Mouse (Mus musculus): ENCODE results near the gene 9530053A07Rik. TPM values are rescaled to one million over a fixed set of nuclear protein-coding genes. Genes with fewer than 3 reads are reported as not detected.
"Not testable (repeated sequence)": the region's sequence is repeated elsewhere in the genome, so short reads cannot be mapped to it uniquely, and the experiment has no call there.

Gene 9530053A07Rik
- polyA plus RNA-seq, 1 experiment from 2014 or later: 0.06 TPM

GRCm38 (mm10) chr7:28151584-28152221 is 22.4 kb downstream of the 9530053A07Rik start:
- 20% methylated on average over 13 of the region's 13 CpGs for WGBS
- no peak for DNase-seq (ENCODE audit: low spot score)
- H3K36me3 ChIP-seq: no peaks in the 10 kb centered on the region

DNA sequence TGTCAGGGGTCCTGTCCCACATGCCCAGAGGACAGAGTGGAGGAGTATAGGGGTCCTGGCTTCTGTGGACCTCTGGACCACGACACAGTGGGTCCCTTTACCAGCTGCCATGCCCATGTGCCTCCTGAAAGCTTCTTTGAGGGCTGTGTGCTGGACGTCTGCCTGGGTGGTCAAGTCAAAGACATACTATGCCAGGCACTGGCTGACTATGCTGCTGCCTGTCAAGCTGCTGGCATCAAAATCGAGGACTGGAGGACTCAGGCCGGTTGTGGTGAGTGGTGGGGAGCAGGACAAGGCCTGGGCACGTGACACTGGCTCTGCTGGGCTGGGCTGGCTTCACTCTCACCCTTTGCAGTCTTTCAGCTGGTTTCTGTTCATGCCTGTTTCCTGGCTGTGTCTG is 24.3 kb downstream of the 9530053A07Rik start:
- H3K9me3 ChIP-seq; H3K4me1 ChIP-seq; DNase-seq (ENCODE audit: low spot score); H3K36me3 ChIP-seq; H3K4me3 ChIP-seq; H3K27ac ChIP-seq: not testable (repeated sequence)
- WGBS: 37% methylated on average over 5 of the region's 5 CpGs
- H3K27me3 ChIP-seq (ENCODE audit: insufficient read depth, poor library complexity, severe bottlenecking): peaks cover 23% of the 10 kb centered on the region; the same call in 1 of the 2 replicates

More at GRCm38 (mm10) chr7:28151584-28152221, 22.4 kb downstream of the 9530053A07Rik start:
- H3K4me1 ChIP-seq: no peaks in the 10 kb centered on the region
- no peak overlapping the region for H3K27ac ChIP-seq
- no peak overlapping the region for H3K4me3 ChIP-seq
- H3K27me3 ChIP-seq (ENCODE audit: insufficient read depth, poor library complexity, severe bottlenecking): peaks cover 31% of the 10 kb centered on the region; the same call in 1 of the 2 replicates
- no peaks in the 10 kb centered on the region for H3K9me3 ChIP-seq

DNA sequence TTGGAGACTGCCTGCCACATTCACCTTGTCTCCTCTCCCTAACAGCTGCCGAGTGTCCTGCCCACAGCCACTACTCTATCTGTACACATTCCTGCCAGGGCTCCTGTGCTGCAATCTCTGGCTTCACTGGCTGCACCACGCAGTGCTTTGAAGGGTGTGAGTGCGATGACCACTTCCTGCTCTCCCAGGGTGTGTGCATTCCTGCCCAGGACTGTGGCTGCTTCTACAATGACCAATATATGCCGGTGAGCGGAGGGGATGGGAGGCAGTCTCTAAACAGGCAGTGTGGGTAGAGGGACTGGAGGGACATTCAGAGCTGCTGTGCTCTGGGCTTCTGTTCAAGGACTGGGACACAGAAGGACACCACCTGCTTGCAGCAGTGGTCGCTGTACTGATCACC is 30.0 kb downstream of the 9530053A07Rik start:
- DNase-seq (ENCODE audit: low spot score): no peak
- no peaks in the 10 kb centered on the region for H3K36me3 ChIP-seq
- H3K4me3 ChIP-seq: no peak overlapping the region
- H3K9me3 ChIP-seq: no peaks in the 10 kb centered on the region
- H3K27ac ChIP-seq: no peak overlapping the region
- 40% methylated on average over 6 of the region's 6 CpGs for WGBS
- H3K4me1 ChIP-seq: peaks cover 5% of the 10 kb centered on the region; the same call in 1 of the 2 replicates
- H3K27me3 ChIP-seq (ENCODE audit: insufficient read depth, poor library complexity, severe bottlenecking): 0 out of 2 replicates have a peak, but pooled peaks cover 4% of the 10 kb centered on the region

DNA sequence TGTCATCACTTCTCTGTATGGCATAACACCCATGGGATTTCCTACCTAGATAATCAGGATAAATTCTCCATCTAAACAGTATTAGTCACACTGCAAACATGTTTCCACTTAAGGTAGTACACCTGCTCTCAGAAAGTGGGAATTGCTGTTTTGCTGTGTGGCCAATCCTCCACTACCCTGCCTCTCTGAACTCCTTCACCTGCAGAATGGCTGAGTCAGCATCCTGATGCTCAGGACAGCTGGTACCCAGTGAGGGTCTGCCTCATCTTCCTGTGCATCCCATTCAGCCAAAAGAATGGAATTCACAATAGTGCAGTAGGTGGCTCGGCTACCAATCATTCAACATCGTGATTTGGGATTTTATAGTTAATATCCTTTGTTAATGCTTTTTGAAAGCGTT is 30.6 kb downstream of the 9530053A07Rik start:
- H3K36me3 ChIP-seq: no peaks in the 10 kb centered on the region
- no peaks in the 10 kb centered on the region for H3K9me3 ChIP-seq
- no peak overlapping the region for H3K27ac ChIP-seq
- no peak overlapping the region for H3K4me3 ChIP-seq
- H3K4me1 ChIP-seq: peaks cover 5% of the 10 kb centered on the region; the same call in 1 of the 2 replicates
- WGBS: 80% methylated on average over 3 of the region's 3 CpGs
- DNase-seq (ENCODE audit: low spot score): no peak
- 0 out of 2 replicates have a peak, but pooled peaks cover 4% of the 10 kb centered on the region for H3K27me3 ChIP-seq (ENCODE audit: insufficient read depth, poor library complexity, severe bottlenecking)

- no peaks in the 10 kb centered on the region for H3K9me3 ChIP-seq
- peaks cover 5% of the 10 kb centered on the region; the same call in 1 of the 2 replicates for H3K4me1 ChIP-seq
- H3K27me3 ChIP-seq (ENCODE audit: insufficient read depth, poor library complexity, severe bottlenecking): no peaks in the 10 kb centered on the region
- no peaks in the 10 kb centered on the region for H3K36me3 ChIP-seq
- H3K4me3 ChIP-seq: no peak overlapping the region
- H3K27ac ChIP-seq: no peak overlapping the region
- WGBS: 52% methylated on average over 9 of the region's 9 CpGs
- no peak for DNase-seq (ENCODE audit: low spot score)
Measured at GRCm38 (mm10) chr7:28161163-28161749, 32.0 kb downstream of the 9530053A07Rik start.

DNA sequence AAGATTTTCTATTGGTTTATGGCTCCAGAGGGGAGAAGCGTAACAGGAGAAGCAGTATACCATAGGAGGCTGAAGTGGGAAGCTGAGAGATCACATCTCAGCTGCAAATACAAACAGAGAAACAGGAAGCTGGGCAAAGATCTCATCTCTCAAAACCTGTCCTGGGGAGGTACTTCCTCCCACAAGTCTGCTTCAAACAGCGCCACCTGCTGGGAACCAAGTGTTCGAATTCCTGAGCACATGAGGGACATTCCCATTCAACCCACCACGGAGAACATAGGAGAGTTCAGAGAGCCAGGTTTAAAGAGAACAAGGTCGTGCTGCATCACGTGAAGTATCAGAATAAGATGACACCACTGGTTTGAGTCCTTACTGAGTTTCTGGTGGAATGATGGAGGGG is 36.1 kb downstream of the 9530053A07Rik start:
- no peak for DNase-seq (ENCODE audit: low spot score)
- peaks cover 9% of the 10 kb centered on the region for H3K4me1 ChIP-seq
- no peak overlapping the region for H3K27ac ChIP-seq
- H3K9me3 ChIP-seq: no peaks in the 10 kb centered on the region
- no peaks in the 10 kb centered on the region for H3K27me3 ChIP-seq (ENCODE audit: insufficient read depth, poor library complexity, severe bottlenecking)
- WGBS: 75% methylated on average over 6 of the region's 6 CpGs
- no peaks in the 10 kb centered on the region for H3K36me3 ChIP-seq
- no peak overlapping the region for H3K4me3 ChIP-seq

DNA sequence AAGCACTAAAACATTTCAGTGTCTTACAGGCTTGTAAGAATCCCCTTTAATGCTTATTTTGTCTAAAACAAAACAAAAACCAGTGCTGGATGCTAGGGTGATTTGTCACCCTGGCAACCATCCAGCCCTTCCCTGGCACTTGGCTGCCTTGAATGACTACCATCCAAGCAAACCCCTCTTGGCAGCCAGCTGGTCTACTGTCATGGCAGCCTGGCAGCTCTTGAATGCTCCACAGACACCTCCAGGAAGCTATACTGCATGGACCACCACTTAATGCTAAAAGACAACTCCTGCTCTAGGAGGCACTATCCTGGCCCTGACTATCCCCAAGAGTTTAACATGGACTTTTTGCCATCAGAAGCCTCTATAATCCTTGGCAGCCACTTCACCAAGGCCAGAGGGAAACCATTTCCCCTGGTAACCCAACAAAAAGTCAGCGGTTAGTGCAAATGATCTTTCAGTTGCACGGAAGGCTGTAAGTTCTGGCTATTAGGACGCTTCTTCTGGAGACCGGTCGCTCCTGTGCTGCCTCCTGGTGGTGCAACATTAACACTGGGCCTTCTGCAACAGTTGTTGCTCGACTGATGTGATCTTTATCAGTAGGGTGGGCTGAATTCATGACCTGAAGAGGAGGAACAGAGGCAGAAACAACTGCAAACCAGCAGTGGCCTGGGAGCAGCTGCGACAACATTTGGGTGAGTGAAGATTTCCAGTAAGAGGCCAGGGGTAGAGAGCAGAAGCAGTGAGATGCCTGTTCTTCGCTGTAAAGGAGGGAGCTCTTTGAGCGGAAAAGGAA is 39.3 kb downstream of the 9530053A07Rik start:
- H3K9me3 ChIP-seq: no peaks in the 10 kb centered on the region
- H3K27me3 ChIP-seq (ENCODE audit: insufficient read depth, poor library complexity, severe bottlenecking): no peaks in the 10 kb centered on the region
- H3K4me1 ChIP-seq: peaks cover 25% of the 10 kb centered on the region
- peak; percentile 90 for DNase-seq (ENCODE audit: low spot score)
- H3K36me3 ChIP-seq: no peaks in the 10 kb centered on the region
- peak overlapping the region; percentile 89 for H3K27ac ChIP-seq
- WGBS: 11% methylated on average over 9 of the region's 9 CpGs
- peak overlapping the region; percentile 91 for H3K4me3 ChIP-seq

GRCm38 (mm10) chr7:28169489-28170422 is 40.5 kb downstream of the 9530053A07Rik start, which contains the start of gene Fbl:
Gene Fbl, plus strand, starts transcription at chr7:28169710.
- H3K27ac ChIP-seq: peak within 1 kb of the TSS; percentile 89
- no peaks in the 10 kb centered on the region for H3K9me3 ChIP-seq
- peaks cover 2% of the 10 kb centered on the region; the same call in 1 of the 2 replicates for H3K36me3 ChIP-seq
- H3K4me1 ChIP-seq: peaks cover 25% of the 10 kb centered on the region
- peak; percentile 96 for DNase-seq (ENCODE audit: low spot score)
- no peaks in the 10 kb centered on the region for H3K27me3 ChIP-seq (ENCODE audit: insufficient read depth, poor library complexity, severe bottlenecking)
- WGBS: under 1% methylated on average over 80 of the region's 80 CpGs
- H3K4me3 ChIP-seq: peak within 1 kb of the TSS; percentile 91

DNA sequence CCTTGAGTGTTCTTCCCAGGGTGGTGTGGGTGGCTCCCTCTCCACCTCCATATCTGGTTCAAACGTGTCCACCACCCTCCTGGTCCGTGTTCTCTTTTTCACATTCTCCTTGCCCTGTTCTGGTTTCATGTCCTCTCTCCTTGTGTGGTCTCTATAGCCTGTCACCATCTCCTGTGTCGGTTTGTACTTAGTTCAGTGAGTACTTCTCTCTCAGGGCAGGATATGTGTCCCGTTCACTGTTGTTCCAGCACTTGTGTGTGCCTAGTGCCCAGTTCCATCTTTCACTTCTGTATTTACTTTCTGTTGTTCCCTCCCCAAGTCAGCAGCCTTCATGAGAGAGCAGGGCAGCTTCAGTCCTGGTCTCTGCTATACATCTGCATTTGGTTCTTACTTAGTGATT is 46.1 kb downstream of the 9530053A07Rik start:
- no peak for DNase-seq (ENCODE audit: low spot score)
- 90% methylated on average over 4 of the region's 4 CpGs for WGBS

DNA sequence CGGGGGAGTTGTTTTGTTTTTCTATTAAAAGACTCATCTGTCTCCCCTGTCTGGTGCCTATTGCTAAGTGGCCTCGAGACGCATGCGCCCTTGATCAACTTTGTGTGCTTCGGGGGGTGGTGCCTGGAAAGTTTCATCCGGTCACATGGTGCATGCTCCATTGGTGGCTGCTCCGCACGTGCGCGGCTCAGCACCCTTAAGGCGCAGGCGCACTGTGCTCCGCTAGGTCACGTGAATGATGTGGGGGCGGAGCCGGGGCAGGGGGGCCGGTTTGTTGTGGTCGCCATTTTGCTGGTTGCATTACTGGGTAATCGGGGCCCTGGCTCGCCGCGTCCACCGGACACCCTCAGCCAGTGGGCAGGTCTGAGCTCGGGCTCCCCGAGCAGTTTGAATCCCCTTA is 50.0 kb downstream of the 9530053A07Rik start, which contains the start of gene Dyrk1b:
Dyrk1b (plus strand) TSS at position 242 of the 400 bp plus-strand sequence.
- H3K27me3 ChIP-seq (ENCODE audit: insufficient read depth, poor library complexity, severe bottlenecking): no peaks in the 10 kb centered on the region
- peaks cover 76% of the 10 kb centered on the region for H3K36me3 ChIP-seq
- H3K4me1 ChIP-seq: peaks cover 15% of the 10 kb centered on the region
- no peaks in the 10 kb centered on the region for H3K9me3 ChIP-seq
- peak; percentile 99 for DNase-seq (ENCODE audit: low spot score)
- WGBS: under 1% methylated on average over 25 of the region's 25 CpGs
- peak within 1 kb of the TSS; percentile 95 for H3K4me3 ChIP-seq
- H3K27ac ChIP-seq: peak within 1 kb of the TSS; percentile 98

More for the DNA sequence above, 46.1 kb downstream of the 9530053A07Rik start:
- Histone ChIP-seq H3K9me3 (no peaks in the 10 kb centered on the region), H3K27me3 (ENCODE audit: insufficient read depth, poor library complexity, severe bottlenecking) (no peaks in the 10 kb centered on the region), H3K4me3 (no peak overlapping the region), H3K36me3 (peaks cover 44% of the 10 kb centered on the region), H3K4me1 (peaks cover 20% of the 10 kb centered on the region), H3K27ac (no peak overlapping the region)

- Histone ChIP-seq H3K36me3 (peaks cover 79% of the 10 kb centered on the region), H3K4me1 (peaks cover 15% of the 10 kb centered on the region), H3K9me3 (no peaks in the 10 kb centered on the region), H3K4me3 (peak overlapping the region; percentile 95), H3K27ac (peak overlapping the region; percentile 98), H3K27me3 (ENCODE audit: insufficient read depth, poor library complexity, severe bottlenecking) (no peaks in the 10 kb centered on the region)
- peak; percentile 98 for DNase-seq (ENCODE audit: low spot score)
- WGBS: 1% methylated on average over 45 of the region's 56 CpGs
Measured at GRCm38 (mm10) chr7:28179741-28180377, 50.6 kb downstream of the 9530053A07Rik start.

Data from heart, embryonic 10.5 days (tissue).